Mouse (Mus musculus) spleen, adult 2 months (tissue): ENCODE results near the gene Dnajc3.

Source experiments
- CTCF ChIP-seq: fragments of 200-500 bp; IDR thresholded peaks from 2 replicates; pipeline ENCODE4 v1.5.1; 2011; ENCODE audit warnings: mild to moderate bottlenecking, inconsistent platforms; ENCODE audit not compliant: insufficient read depth, insufficient read length, insufficient replicate concordance; ENCODE audit errors: extremely low read depth
- POLR2A ChIP-seq: fragments of 200-500 bp; IDR thresholded peaks from 2 replicates; pipeline ENCODE4 v1.6.1; 2011; ENCODE audit warnings: low read depth, low read length, inconsistent platforms

GRCm38 (mm10) chr14:118895228-118895627 is 42.5 kb upstream of the Dnajc3 start:
- TF ChIP-seq POLR2A, result no peak
- TF ChIP-seq CTCF, result no peak
